Mouse (Mus musculus) myocyte (in vitro differentiated cells): ENCODE data around the gene Gm20388.

Experiments used
- E2F4 ChIP-seq: IDR thresholded peaks from one replicate; pipeline ENCODE4 v1.6.1; 2011; ENCODE audit warnings: mild to moderate bottlenecking, control low read depth, moderate library complexity; ENCODE audit not compliant: insufficient read depth
- POLR2AphosphoS2 ChIP-seq: IDR thresholded peaks from one replicate; pipeline ENCODE4 v1.6.1; 2011; ENCODE audit warnings: low read depth, control low read depth; ENCODE audit not compliant: insufficient read length

DNA sequence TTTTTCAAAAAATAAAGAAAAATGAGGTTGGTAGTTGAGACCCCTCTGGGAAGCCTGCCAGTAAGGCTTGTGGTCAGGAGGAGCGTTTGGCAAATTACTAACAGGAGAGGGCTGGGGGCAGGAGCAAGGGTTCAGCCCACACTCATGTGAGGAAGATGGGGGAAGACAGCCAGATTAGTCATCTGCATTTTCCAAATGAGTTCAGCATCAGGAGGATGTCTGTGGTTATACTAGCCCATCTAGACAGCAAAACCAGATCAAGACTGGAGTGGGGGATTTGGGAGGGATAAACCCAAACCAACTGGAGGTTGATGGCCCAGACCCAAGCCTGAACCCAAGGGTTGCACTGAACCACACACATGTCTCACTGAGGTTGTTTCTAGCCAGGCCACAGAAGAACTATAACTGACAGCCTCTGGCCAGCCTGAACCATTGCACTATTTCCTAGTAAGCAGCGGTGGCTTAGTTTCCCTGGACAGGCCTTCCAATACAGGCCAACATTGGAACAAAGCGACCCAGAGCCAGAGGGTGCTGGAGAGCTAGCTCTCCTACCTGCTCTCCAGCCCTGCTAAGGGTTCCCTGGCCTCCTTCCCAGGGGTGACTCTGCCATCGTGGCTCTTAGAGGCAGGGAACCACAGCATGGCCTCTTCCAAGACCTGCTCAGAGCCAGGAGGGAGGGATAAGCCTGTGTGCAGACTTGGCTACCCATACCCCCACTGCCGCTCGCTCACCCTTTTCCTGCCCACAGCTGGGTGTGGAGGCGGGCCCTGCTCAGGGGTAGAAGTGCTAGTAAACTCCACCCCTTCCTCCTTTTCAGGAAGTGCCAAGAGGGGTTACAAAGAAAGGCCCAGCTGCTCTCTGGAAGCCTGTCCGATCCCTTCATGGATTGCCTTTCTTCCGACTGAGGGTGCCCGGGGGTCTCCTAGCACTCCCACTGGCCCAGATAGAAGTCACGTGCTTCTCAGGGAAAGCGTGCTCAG is 2645.7 kb downstream of the Gm20388 start:
- no peak for TF ChIP-seq E2F4
- TF ChIP-seq POLR2AphosphoS2 = no peak
